Mouse (Mus musculus) kidney, embryonic 14.5 days (tissue): ENCODE data around the gene Nol10. TPM values are rescaled to one million over a fixed set of nuclear protein-coding genes. Genes with fewer than 3 reads are reported as not detected.
A peak's percentile ranks its signal among the peaks of the same experiment; 100 is the strongest.

ENCODE experiments used
- ATAC-seq: fragments of 200-750 bp; cut with Nextera tagmentation; 2 replicates; pipeline ENCODE4 v1.8.0; 2017; ENCODE audit warnings: moderate number of reproducible peaks, mild to moderate bottlenecking, moderate TSS enrichment, moderate library complexity; ENCODE audit not compliant: low FRiP score, low TSS enrichment
- H3K27ac ChIP-seq: fragments of 300-500 bp; sonication (generic); 2 replicates; pipeline ENCODE4 v1.5.1; 2014; ENCODE audit warnings: low read depth, mild to moderate bottlenecking, low read length, moderate library complexity, mixed read lengths
- H3K27me3 ChIP-seq: fragments of 300-500 bp; sonication (generic); 2 replicates; pipeline ENCODE4 v1.6.1; 2014; ENCODE audit warnings: mild to moderate bottlenecking, low read length; ENCODE audit not compliant: control insufficient read depth, insufficient read depth
- H3K36me3 ChIP-seq: fragments of 300-500 bp; sonication (generic); 2 replicates; pipeline ENCODE4 v1.6.1; 2014; ENCODE audit warnings: low read length, mixed read lengths; ENCODE audit not compliant: control insufficient read depth, insufficient read depth
- H3K4me1 ChIP-seq: fragments of 300-500 bp; sonication (generic); 2 replicates; pipeline ENCODE4 v1.6.1; 2014; ENCODE audit warnings: low read length, mixed read lengths; ENCODE audit not compliant: control insufficient read depth, insufficient read depth
- H3K4me2 ChIP-seq: fragments of 300-500 bp; sonication (generic); replicated peaks from 2 replicates; pipeline ENCODE4 v1.6.1; 2014; ENCODE audit warnings: low read depth, mild to moderate bottlenecking, low read length
- H3K4me3 ChIP-seq: fragments of 300-500 bp; sonication (generic); 2 replicates; pipeline ENCODE4 v1.5.1; 2014; ENCODE audit warnings: mild to moderate bottlenecking, low read length
- H3K9ac ChIP-seq: fragments of 300-500 bp; sonication (generic); 2 replicates; pipeline ENCODE4 v1.6.1; 2014; ENCODE audit warnings: low read depth, mild to moderate bottlenecking, low read length, moderate library complexity
- H3K9me3 ChIP-seq: fragments of 300-500 bp; sonication (generic); 2 replicates; pipeline ENCODE4 v1.6.1; 2016; ENCODE audit warnings: low read length; ENCODE audit not compliant: control insufficient read depth
- WGBS: fragments of 180-500 bp; shearing (Covaris S2); extraction: QIAGEN DNeasy Blood & Tissue Kit; methylation state at CpG from one replicate; pipeline ENCODE4 v1.1.7; 2014; 5-methylcytosine and 5-hydroxymethylcytosine counted together
- polyA plus RNA-seq: library from polyadenylated mRNA; unstranded; fragments of >200 nt; fragmentation: Nextera tagmentation; extraction: Ambion mirVana; gene quantifications from 2 replicates; pipeline ENCODE4 v1.2.1, GENCODE M21; 2014

Nol10 gene
- polyA plus RNA-seq, 1 experiment from 2014 or later: 31.0 TPM

DNA sequence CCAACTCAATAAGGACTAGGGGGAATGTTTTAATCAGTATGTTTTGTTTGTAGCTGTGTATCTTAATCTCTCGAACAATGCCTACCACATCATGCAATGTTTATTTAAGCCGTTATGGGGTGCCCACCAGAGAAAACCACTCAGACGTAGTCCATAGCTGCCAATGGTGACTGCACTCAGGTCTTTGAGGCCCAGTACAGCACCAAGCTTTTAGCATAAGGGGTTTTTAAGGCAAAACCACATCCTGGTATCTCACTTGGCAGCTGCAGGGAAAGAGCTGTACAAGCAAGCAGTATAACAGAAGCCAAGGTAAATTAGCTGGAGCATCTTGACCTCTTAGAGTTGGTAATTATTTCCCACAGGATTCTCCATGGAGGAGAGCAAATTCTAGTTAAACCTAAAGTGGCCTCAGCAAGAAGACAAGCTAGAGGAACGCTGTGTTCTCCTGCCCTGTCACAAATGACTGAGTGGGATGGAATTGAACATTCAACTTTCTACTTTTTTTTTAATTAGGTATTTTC, 83.6 kb downstream of the Nol10 start:
- H3K9ac ChIP-seq: no peak overlapping the region
- ATAC-seq: no peak
- no peaks in the 10 kb centered on the region for H3K4me1 ChIP-seq
- H3K27me3 ChIP-seq: no peaks in the 10 kb centered on the region
- H3K4me2 ChIP-seq: no peak overlapping the region
- peaks cover 27% of the 10 kb centered on the region; the same call in 1 of the 2 replicates for H3K36me3 ChIP-seq
- no peak overlapping the region for H3K27ac ChIP-seq
- H3K9me3 ChIP-seq: no peaks in the 10 kb centered on the region
- no peak overlapping the region for H3K4me3 ChIP-seq
- 90% methylated on average over 4 of the region's 4 CpGs for WGBS

DNA sequence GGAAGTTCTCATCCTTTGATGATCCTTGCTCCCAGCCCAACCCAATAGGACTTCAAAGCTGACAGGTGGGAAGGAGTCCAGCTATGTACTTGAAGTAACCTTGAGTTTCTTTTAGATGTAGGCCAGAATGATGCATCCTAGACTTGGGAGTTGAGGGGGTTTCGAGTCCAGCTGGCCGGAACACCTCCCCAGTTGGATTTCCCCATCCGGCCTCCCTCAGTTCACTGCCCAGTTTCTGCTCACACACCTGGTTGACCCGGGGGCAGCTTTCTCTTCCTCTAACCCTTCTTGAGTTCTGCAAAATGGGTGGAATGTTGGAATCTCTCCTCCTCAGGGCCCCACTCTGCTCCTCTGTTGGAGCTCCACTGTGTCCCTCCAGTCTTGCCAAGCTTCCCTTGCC, 85.5 kb downstream of the Nol10 start:
- Histone ChIP-seq H3K4me3 (no peak overlapping the region), H3K27ac (no peak overlapping the region), H3K9me3 (no peaks in the 10 kb centered on the region), H3K27me3 (no peaks in the 10 kb centered on the region), H3K36me3 (peaks cover 20% of the 10 kb centered on the region; the same call in 1 of the 2 replicates), H3K4me1 (no peaks in the 10 kb centered on the region), H3K9ac (no peak overlapping the region), H3K4me2 (no peak overlapping the region)
- WGBS: 98% methylated on average over 4 of the region's 4 CpGs
- ATAC-seq: no peak

DNA sequence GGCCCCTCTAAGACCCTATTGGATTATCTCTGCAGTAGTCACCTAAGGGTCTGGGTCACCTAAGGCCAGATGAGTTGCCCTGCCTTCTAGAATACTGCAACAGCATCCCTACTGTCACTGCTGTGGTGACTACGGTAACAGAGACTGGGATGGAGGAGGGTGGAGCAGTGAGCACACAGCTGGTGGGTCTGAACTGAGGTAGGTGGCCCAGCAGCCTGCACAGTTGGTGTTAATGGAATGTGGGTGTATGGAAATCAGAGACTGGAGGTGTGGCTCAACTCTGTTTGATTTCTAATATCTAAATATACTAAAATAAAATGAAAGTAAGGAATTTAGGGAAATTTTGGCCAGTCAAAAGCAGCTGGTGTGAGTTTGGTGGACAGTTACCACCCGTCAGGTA, 88.2 kb downstream of the Nol10 start:
- ATAC-seq: no peak
- 80% methylated on average over 2 of the region's 2 CpGs for WGBS
- H3K4me2 ChIP-seq: no peak overlapping the region
- H3K27ac ChIP-seq: no peak overlapping the region
- H3K4me1 ChIP-seq: peaks cover 12% of the 10 kb centered on the region; the same call in 1 of the 2 replicates
- H3K9ac ChIP-seq: no peak overlapping the region
- H3K36me3 ChIP-seq: peaks cover 2% of the 10 kb centered on the region; the same call in 1 of the 2 replicates
- H3K9me3 ChIP-seq: no peaks in the 10 kb centered on the region
- H3K27me3 ChIP-seq: no peaks in the 10 kb centered on the region
- no peak overlapping the region for H3K4me3 ChIP-seq

DNA sequence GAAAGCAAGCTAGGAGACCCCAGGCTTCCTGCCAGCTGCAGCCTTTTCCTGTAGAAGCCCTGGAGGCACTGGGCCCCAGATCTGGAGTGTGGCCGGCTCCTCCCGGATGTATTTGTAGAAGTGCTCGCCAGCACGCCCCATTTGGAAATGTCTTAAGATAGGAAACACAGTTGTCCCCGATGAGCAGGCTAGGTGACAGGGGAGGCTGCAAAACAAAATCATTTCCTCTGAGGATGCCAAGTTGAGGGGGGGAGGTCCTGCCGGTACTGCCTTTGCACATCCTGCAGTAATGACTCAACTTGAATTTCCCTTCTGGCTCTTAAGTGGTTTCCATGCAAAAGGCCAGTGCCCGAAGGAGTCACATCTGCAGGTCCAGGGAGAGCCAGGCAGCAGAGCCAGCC, 92.0 kb downstream of the Nol10 start:
- Histone ChIP-seq H3K4me1 (peaks cover 12% of the 10 kb centered on the region; the same call in 1 of the 2 replicates), H3K9ac (no peak overlapping the region), H3K36me3 (no peaks in the 10 kb centered on the region), H3K27me3 (no peaks in the 10 kb centered on the region), H3K4me3 (no peak overlapping the region), H3K4me2 (no peak overlapping the region), H3K9me3 (no peaks in the 10 kb centered on the region), H3K27ac (peak overlapping the region; percentile 67)
- WGBS: 41% methylated on average over 7 of the region's 7 CpGs
- no peak for ATAC-seq

DNA sequence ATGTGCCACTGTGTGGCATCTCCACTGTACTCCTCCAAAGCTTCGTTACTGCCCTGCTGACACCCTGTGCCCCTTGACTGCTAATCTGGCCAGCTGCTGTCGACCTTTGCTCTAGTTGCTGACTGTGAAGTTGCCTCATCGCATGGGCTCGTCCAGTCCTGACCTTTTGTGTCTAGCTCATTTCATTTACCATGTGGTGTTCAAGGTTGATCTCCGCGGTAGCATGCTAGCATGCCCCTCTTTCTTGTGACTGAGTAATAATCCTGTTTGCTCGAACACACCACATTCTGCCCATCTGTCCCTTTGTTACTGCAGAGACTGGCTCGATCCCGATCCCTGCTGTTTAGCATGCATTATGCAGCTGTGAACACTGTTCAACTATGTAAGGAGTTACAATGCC, 93.2 kb downstream of the Nol10 start:
- H3K27ac ChIP-seq: no peak overlapping the region
- no peaks in the 10 kb centered on the region for H3K9me3 ChIP-seq
- no peak overlapping the region for H3K9ac ChIP-seq
- 67% methylated on average over 9 of the region's 9 CpGs for WGBS
- no peaks in the 10 kb centered on the region for H3K27me3 ChIP-seq
- no peak for ATAC-seq
- H3K4me2 ChIP-seq: no peak overlapping the region
- H3K36me3 ChIP-seq: no peaks in the 10 kb centered on the region
- H3K4me3 ChIP-seq: no peak overlapping the region
- H3K4me1 ChIP-seq: peaks cover 12% of the 10 kb centered on the region; the same call in 1 of the 2 replicates

DNA sequence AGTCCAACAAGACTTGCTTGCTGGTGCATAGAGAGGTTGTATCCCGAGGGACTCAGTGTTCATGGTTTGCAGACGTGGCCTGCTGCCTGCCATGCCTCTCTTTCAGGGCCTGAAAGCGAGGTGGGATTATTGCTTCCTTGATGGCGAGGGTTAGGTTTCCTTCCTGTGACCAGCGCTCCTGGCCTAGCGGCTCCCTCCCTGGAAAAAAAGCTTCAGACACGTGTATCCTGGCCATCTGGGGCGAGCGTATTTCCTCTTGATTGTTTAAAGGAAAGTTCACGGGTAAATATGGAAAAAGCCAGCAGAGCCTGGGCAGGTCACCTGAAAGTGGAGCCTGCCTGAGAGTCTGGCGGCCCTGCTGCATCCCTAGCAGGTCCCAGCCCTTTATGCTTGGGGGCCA, 96.1 kb downstream of the Nol10 start:
- no peaks in the 10 kb centered on the region for H3K36me3 ChIP-seq
- no peak overlapping the region for H3K9ac ChIP-seq
- no peaks in the 10 kb centered on the region for H3K9me3 ChIP-seq
- H3K4me3 ChIP-seq: no peak overlapping the region
- no peak overlapping the region for H3K4me2 ChIP-seq
- H3K4me1 ChIP-seq: peaks cover 16% of the 10 kb centered on the region; the same call in 1 of the 2 replicates
- no peak overlapping the region for H3K27ac ChIP-seq
- ATAC-seq: no peak
- 51% methylated on average over 11 of the region's 11 CpGs for WGBS
- H3K27me3 ChIP-seq: no peaks in the 10 kb centered on the region

DNA sequence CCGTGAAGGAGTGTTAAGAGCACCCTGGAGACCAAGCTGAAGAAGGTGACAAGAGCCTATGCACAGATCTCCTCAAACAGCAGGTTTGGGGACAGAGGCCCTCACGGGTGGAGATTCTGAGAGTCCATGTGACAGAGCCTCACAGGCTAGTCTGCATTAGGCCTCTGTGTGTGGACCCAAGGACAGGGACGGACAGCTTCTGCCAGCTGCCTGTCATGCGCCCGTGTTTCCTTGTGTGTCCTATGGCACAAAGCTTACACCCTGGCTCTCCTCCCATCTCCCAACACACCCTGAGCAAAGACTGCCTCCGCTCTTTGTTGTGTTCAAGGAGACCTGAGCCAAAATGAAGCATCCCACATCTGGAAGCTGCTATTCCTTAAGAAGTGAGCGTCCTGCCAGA, 97.0 kb downstream of the Nol10 start:
- H3K4me1 ChIP-seq: peaks cover 8% of the 10 kb centered on the region; the same call in 1 of the 2 replicates
- WGBS: 90% methylated on average over 7 of the region's 7 CpGs
- H3K9ac ChIP-seq: no peak overlapping the region
- H3K27ac ChIP-seq: no peak overlapping the region
- no peaks in the 10 kb centered on the region for H3K27me3 ChIP-seq
- ATAC-seq: no peak
- no peaks in the 10 kb centered on the region for H3K9me3 ChIP-seq
- no peak overlapping the region for H3K4me3 ChIP-seq
- no peaks in the 10 kb centered on the region for H3K36me3 ChIP-seq
- no peak overlapping the region for H3K4me2 ChIP-seq

DNA sequence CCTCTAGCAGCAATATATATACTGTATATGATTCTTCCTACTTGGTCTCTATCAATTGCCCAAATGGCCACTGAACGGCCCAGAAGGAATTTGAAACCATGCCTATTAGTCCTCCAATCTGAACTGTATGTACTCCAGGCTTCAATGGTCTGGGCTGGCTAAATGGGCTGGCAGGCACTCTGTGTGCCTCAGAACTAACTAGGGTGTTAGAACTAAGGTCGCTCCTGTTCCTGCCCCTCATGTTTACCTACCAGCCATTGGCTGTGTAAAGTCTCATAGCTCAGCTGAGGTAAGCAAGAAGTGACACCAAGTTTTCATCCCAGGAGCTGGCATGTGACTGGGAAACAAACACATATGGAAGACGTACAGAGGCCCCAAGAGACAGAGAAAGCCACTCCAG, 100.5 kb downstream of the Nol10 start:
- Histone ChIP-seq H3K4me1 (0 out of 2 replicates have a peak, but pooled peaks cover 3% of the 10 kb centered on the region), H3K27ac (no peak overlapping the region), H3K36me3 (no peaks in the 10 kb centered on the region), H3K9me3 (no peaks in the 10 kb centered on the region), H3K4me3 (no peak overlapping the region), H3K9ac (no peak overlapping the region), H3K27me3 (no peaks in the 10 kb centered on the region), H3K4me2 (no peak overlapping the region)
- no peak for ATAC-seq
- WGBS: 63% methylated on average over 3 of the region's 3 CpGs

DNA sequence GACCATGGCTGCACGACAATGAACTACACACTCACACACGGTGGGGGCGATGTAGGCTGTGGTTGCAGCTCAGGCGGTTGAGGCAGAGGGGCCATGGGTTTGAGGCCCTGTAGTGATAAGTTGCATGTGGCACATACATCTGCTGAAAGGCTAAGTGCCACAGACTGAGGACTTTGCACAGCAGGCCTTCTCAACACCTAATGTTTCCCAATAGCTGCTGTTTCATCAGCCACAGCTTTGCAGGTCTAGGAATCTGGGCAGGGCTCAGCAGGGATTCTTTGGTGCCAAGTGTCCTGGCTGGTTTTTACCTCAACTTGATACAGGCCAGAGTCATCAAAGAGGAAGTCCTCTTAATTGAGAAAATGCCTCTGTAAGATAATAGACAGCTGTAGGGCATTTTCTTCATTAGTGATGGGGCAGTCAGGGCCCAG, 101.4 kb downstream of the Nol10 start:
- Histone ChIP-seq H3K27ac (no peak overlapping the region), H3K27me3 (no peaks in the 10 kb centered on the region), H3K9ac (no peak overlapping the region), H3K36me3 (no peaks in the 10 kb centered on the region), H3K9me3 (no peaks in the 10 kb centered on the region), H3K4me1 (0 out of 2 replicates have a peak, but pooled peaks cover 3% of the 10 kb centered on the region), H3K4me3 (no peak overlapping the region), H3K4me2 (no peak overlapping the region)
- WGBS: 91% methylated on average over 4 of the region's 4 CpGs
- no peak for ATAC-seq
